8 mouse cellular contexts compared by ENCODE assay signal in genomic region chr2:152412526-152413157, GRCm38 (mm10). TPM values are rescaled to one million over a fixed set of nuclear protein-coding genes. Genes with fewer than 3 reads are reported as not detected.
DNase-seq lines count a peak whose midpoint lies in the region; ATAC-seq lines count a peak whose summit lies in the region.

No protein-coding gene starts in this region.

- H3K4me2 ChIP-seq in kidney, embryonic 16.5 days (replicated peaks; ENCODE audit: low read depth, low read length) = peak overlapping the region; percentile 91
- peak overlapping the region; percentile 92 for H3K4me2 ChIP-seq in limb, embryonic 11.5 days (ENCODE audit: low read depth, severe bottlenecking)
- peak overlapping the region; percentile 92 for H3K4me2 ChIP-seq in stomach, embryonic 14.5 days (replicated peaks; ENCODE audit: low read depth, low read length)

- peaks cover 34% of the 10 kb centered on the region for H3K4me1 ChIP-seq in kidney, embryonic 16.5 days (ENCODE audit: insufficient read depth, low read length)
- peaks cover 55% of the 10 kb centered on the region for H3K4me1 ChIP-seq in forebrain, embryonic 10.5 days
- peaks cover 28% of the 10 kb centered on the region for H3K4me1 ChIP-seq in limb, embryonic 11.5 days (ENCODE audit: control insufficient read depth, insufficient read depth, low read length)
- H3K4me1 ChIP-seq in stomach, embryonic 14.5 days (ENCODE audit: control insufficient read depth, insufficient read depth, low read length) = peaks cover 31% of the 10 kb centered on the region

- peak overlapping the region; percentile 99 for H3K27ac ChIP-seq in kidney, embryonic 16.5 days (ENCODE audit: low read length)
- H3K27ac ChIP-seq in forebrain, embryonic 10.5 days = peak overlapping the region; percentile 100
- H3K27ac ChIP-seq in limb, embryonic 11.5 days (replicated peaks; ENCODE audit: low read depth, low read length) = peak overlapping the region; percentile 98
- peak overlapping the region; percentile 99 for H3K27ac ChIP-seq in stomach, embryonic 14.5 days (ENCODE audit: low read length)

- 4% methylated on average over 15 of the region's 15 CpGs for WGBS in kidney, embryonic 16.5 days
- 2% methylated on average over 15 of the region's 15 CpGs for WGBS in forebrain, embryonic 10.5 days
- 4% methylated on average over 15 of the region's 15 CpGs for WGBS in limb, embryonic 11.5 days
- WGBS in stomach, embryonic 14.5 days = 3% methylated on average over 15 of the region's 15 CpGs

- no peak for DNase-seq in kidney, adult 18-20 months
- DNase-seq in forebrain, embryonic 10.5 days (ENCODE audit: extremely low spot score, low spot score) = no peak
- no peak for DNase-seq in limb, embryonic 11.5 days (ENCODE audit: low spot score)
- DNase-seq in thymus, postnatal 25 days = no peak
- DNase-seq in layer of hippocampus, postnatal 36 days = no peak
- no peak for DNase-seq in gastrocnemius, postnatal 4 days (ENCODE audit: low spot score in 2 of 2)

- no peaks in the 10 kb centered on the region for H3K27me3 ChIP-seq in kidney, embryonic 16.5 days (ENCODE audit: insufficient read depth, low read length)
- no peaks in the 10 kb centered on the region for H3K27me3 ChIP-seq in forebrain, embryonic 10.5 days (ENCODE audit: poor library complexity, severe bottlenecking)
- no peaks in the 10 kb centered on the region for H3K27me3 ChIP-seq in limb, embryonic 11.5 days (ENCODE audit: control insufficient read depth, insufficient read depth, low read length)
- H3K27me3 ChIP-seq in stomach, embryonic 14.5 days (ENCODE audit: control insufficient read depth, insufficient read depth, low read length) = no peaks in the 10 kb centered on the region

- H3K9me3 ChIP-seq in kidney, embryonic 16.5 days (ENCODE audit: low read length) = peaks cover 9% of the 10 kb centered on the region
- H3K9me3 ChIP-seq in forebrain, embryonic 10.5 days = peaks cover 10% of the 10 kb centered on the region
- H3K9me3 ChIP-seq in limb, embryonic 11.5 days (ENCODE audit: control insufficient read depth, low read length) = peaks cover 4% of the 10 kb centered on the region; the same call in 1 of the 2 replicates
- no peaks in the 10 kb centered on the region for H3K9me3 ChIP-seq in stomach, embryonic 14.5 days (ENCODE audit: control insufficient read depth, low read depth, low read length)

- 0 out of 2 replicates have a peak, but pooled peaks cover 5% of the 10 kb centered on the region for H3K36me3 ChIP-seq in kidney, embryonic 16.5 days (ENCODE audit: insufficient read depth, low read length)
- H3K36me3 ChIP-seq in forebrain, embryonic 10.5 days (replicated peaks) = peaks cover 5% of the 10 kb centered on the region; the same call in 1 of the 2 replicates
- no peaks in the 10 kb centered on the region for H3K36me3 ChIP-seq in limb, embryonic 11.5 days (ENCODE audit: control insufficient read depth, insufficient read depth, low read length)
- H3K36me3 ChIP-seq in stomach, embryonic 14.5 days (ENCODE audit: control insufficient read depth, insufficient read depth, low read length) = no peaks in the 10 kb centered on the region

- peak overlapping the region; percentile 95 for H3K4me3 ChIP-seq in kidney, embryonic 16.5 days (ENCODE audit: low read length)
- peak overlapping the region; percentile 96 for H3K4me3 ChIP-seq in forebrain, embryonic 10.5 days
- peak overlapping the region; percentile 94 for H3K4me3 ChIP-seq in limb, embryonic 11.5 days (ENCODE audit: low read depth, low read length)
- peak overlapping the region; percentile 85 for H3K4me3 ChIP-seq in stomach, embryonic 14.5 days (ENCODE audit: low read depth, low read length)

- peak overlapping the region; percentile 99 for H3K9ac ChIP-seq in kidney, embryonic 16.5 days (replicated peaks; ENCODE audit: low read length)
- H3K9ac ChIP-seq in limb, embryonic 11.5 days (ENCODE audit: low read length) = peak overlapping the region; percentile 77
- peak overlapping the region; percentile 99 for H3K9ac ChIP-seq in stomach, embryonic 14.5 days (replicated peaks; ENCODE audit: low read depth, low read length)

- no peak for ATAC-seq in kidney, embryonic 16.5 days (ENCODE audit: low FRiP score, low TSS enrichment)
- no peak for ATAC-seq in limb, embryonic 11.5 days (ENCODE audit: insufficient number of reproducible peaks, low FRiP score, low TSS enrichment, low read depth)
- no peak for ATAC-seq in stomach, embryonic 14.5 days (ENCODE audit: insufficient number of reproducible peaks, insufficient read depth, low FRiP score, low read depth)

RNA-seq across cellular contexts. Expression of gene Zcchc3, which starts 2.2 kb away (rescaled TPM):
- 31.5 and 34.2 TPM in 2 replicates for polyA plus RNA-seq in kidney, embryonic 16.5 days (2015; fragmentation: Nextera tagmentation; extraction: Ambion mirVana)
- 46.5 and 50.0 TPM in 2 replicates for polyA plus RNA-seq in forebrain, embryonic 10.5 days (2016; fragmentation: Nextera tagmentation; extraction: Ambion mirVana)
- polyA plus RNA-seq in limb, embryonic 11.5 days (2014; fragmentation: Nextera tagmentation; extraction: Ambion mirVana) = 69.4 and 75.8 TPM in 2 replicates
- 41.0 and 43.5 TPM in 2 replicates for polyA plus RNA-seq in stomach, embryonic 14.5 days (2014; fragmentation: Nextera tagmentation; extraction: Ambion mirVana)
- total RNA-seq in layer of hippocampus, postnatal 36 days (2021) = 10 to 100 TPM in 1 of 2 experiments, 1 to 10 TPM in 1; 9.3 to 10.0 TPM
- total RNA-seq in gastrocnemius, postnatal 4 days (2021) = 10 to 100 TPM; 12.3 to 13.6 TPM

RNA-seq across cellular contexts. Expression of gene 6820408C15Rik, which starts 2.7 kb away (rescaled TPM):
- polyA plus RNA-seq in kidney, embryonic 16.5 days (2015; fragmentation: Nextera tagmentation; extraction: Ambion mirVana) = 0.67 and 0.85 TPM in 2 replicates
- 0.76 and 1.0 TPM in 2 replicates for polyA plus RNA-seq in forebrain, embryonic 10.5 days (2016; fragmentation: Nextera tagmentation; extraction: Ambion mirVana)
- 0.15 and 0.54 TPM in 2 replicates for polyA plus RNA-seq in limb, embryonic 11.5 days (2014; fragmentation: Nextera tagmentation; extraction: Ambion mirVana)
- polyA plus RNA-seq in stomach, embryonic 14.5 days (2014; fragmentation: Nextera tagmentation; extraction: Ambion mirVana) = 0.33 and 0.69 TPM in 2 replicates
- 1 to 10 TPM; 2.5 to 2.6 TPM for total RNA-seq in layer of hippocampus, postnatal 36 days (2021)
- total RNA-seq in gastrocnemius, postnatal 4 days (2021) = under 1 TPM; 0.15 to 0.18 TPM

RNA-seq across cellular contexts. Expression of gene Sox12, which starts 14.8 kb away (rescaled TPM):
- polyA plus RNA-seq in kidney, embryonic 16.5 days (2015; fragmentation: Nextera tagmentation; extraction: Ambion mirVana) = 8.9 and 10.0 TPM in 2 replicates
- polyA plus RNA-seq in forebrain, embryonic 10.5 days (2016; fragmentation: Nextera tagmentation; extraction: Ambion mirVana) = 9.3 and 9.5 TPM in 2 replicates
- 21.1 and 21.8 TPM in 2 replicates for polyA plus RNA-seq in limb, embryonic 11.5 days (2014; fragmentation: Nextera tagmentation; extraction: Ambion mirVana)
- polyA plus RNA-seq in stomach, embryonic 14.5 days (2014; fragmentation: Nextera tagmentation; extraction: Ambion mirVana) = 13.6 and 15.7 TPM in 2 replicates
- 10 to 100 TPM; 15.5 to 15.7 TPM for total RNA-seq in layer of hippocampus, postnatal 36 days (2021)
- 10 to 100 TPM; 17.6 TPM for total RNA-seq in gastrocnemius, postnatal 4 days (2021)

RNA-seq across cellular contexts. Expression of gene Nrsn2, which starts 36.2 kb away (rescaled TPM):
- 0.91 and 1.6 TPM in 2 replicates for polyA plus RNA-seq in kidney, embryonic 16.5 days (2015; fragmentation: Nextera tagmentation; extraction: Ambion mirVana)
- polyA plus RNA-seq in forebrain, embryonic 10.5 days (2016; fragmentation: Nextera tagmentation; extraction: Ambion mirVana) = 1.1 and 2.4 TPM in 2 replicates
- 1.8 and 2.2 TPM in 2 replicates for polyA plus RNA-seq in limb, embryonic 11.5 days (2014; fragmentation: Nextera tagmentation; extraction: Ambion mirVana)
- polyA plus RNA-seq in stomach, embryonic 14.5 days (2014; fragmentation: Nextera tagmentation; extraction: Ambion mirVana) = 2.2 and 3.8 TPM in 2 replicates
- total RNA-seq in layer of hippocampus, postnatal 36 days (2021) = 10 to 100 TPM; 67.2 to 85.4 TPM
- under 1 TPM in 1 of 2 experiments, not detected in 1; 0.23 TPM for total RNA-seq in gastrocnemius, postnatal 4 days (2021)

RNA-seq across cellular contexts. Expression of gene Defb23, which starts 51.8 kb away (rescaled TPM):
- polyA plus RNA-seq in kidney, embryonic 16.5 days (2015; fragmentation: Nextera tagmentation; extraction: Ambion mirVana) = not detected in 2 replicates
- not detected in 2 replicates for polyA plus RNA-seq in forebrain, embryonic 10.5 days (2016; fragmentation: Nextera tagmentation; extraction: Ambion mirVana)
- not detected in 2 replicates for polyA plus RNA-seq in limb, embryonic 11.5 days (2014; fragmentation: Nextera tagmentation; extraction: Ambion mirVana)
- polyA plus RNA-seq in stomach, embryonic 14.5 days (2014; fragmentation: Nextera tagmentation; extraction: Ambion mirVana) = not detected in 2 replicates
- not detected for total RNA-seq in layer of hippocampus, postnatal 36 days (2021)
- not detected for total RNA-seq in gastrocnemius, postnatal 4 days (2021)
